Mouse (Mus musculus) lung, embryonic 16.5 days (tissue): ENCODE data around the gene Ccdc85c. TPM values are rescaled to one million over a fixed set of nuclear protein-coding genes. Genes with fewer than 3 reads are reported as not detected.

Source experiments
- ATAC-seq: fragments of 200-750 bp; cut with Nextera tagmentation; 2 replicates; pipeline ENCODE4 v1.8.0; 2017; ENCODE audit warnings: low read depth, mild to moderate bottlenecking, moderate library complexity
- H3K27ac ChIP-seq: fragments of 300-500 bp; sonication (generic); 2 replicates; pipeline ENCODE4 v1.5.1; 2014; ENCODE audit warnings: mild to moderate bottlenecking, control low read depth, low read length
- H3K27me3 ChIP-seq: fragments of 300-500 bp; sonication (generic); 2 replicates; pipeline ENCODE4 v1.6.1; 2014; ENCODE audit warnings: low read depth, low read length, mixed read lengths; ENCODE audit not compliant: control insufficient read depth, insufficient read depth
- H3K36me3 ChIP-seq: fragments of 300-500 bp; sonication (generic); 2 replicates; pipeline ENCODE4 v1.6.1; 2014; ENCODE audit warnings: low read length; ENCODE audit not compliant: control insufficient read depth, insufficient read depth
- H3K4me1 ChIP-seq: fragments of 300-500 bp; sonication (generic); replicated peaks from 2 replicates; pipeline ENCODE4 v1.6.1; 2014; ENCODE audit warnings: low read length, mixed read lengths; ENCODE audit not compliant: control insufficient read depth, insufficient read depth
- H3K4me2 ChIP-seq: fragments of 300-500 bp; sonication (generic); 2 replicates; pipeline ENCODE4 v1.6.1; 2014; ENCODE audit warnings: low read depth, low read length, control low read depth
- H3K4me3 ChIP-seq: fragments of 300-500 bp; sonication (generic); 2 replicates; pipeline ENCODE4 v1.5.1; 2014; ENCODE audit warnings: mild to moderate bottlenecking, low read length, control low read depth
- H3K9ac ChIP-seq: fragments of 300-500 bp; sonication (generic); 2 replicates; pipeline ENCODE4 v1.6.1; 2014; ENCODE audit warnings: low read length, control low read depth
- H3K9me3 ChIP-seq: fragments of 300-500 bp; sonication (generic); 2 replicates; pipeline ENCODE4 v1.6.1; 2016; ENCODE audit warnings: low read length; ENCODE audit not compliant: control insufficient read depth
- WGBS: fragments of 180-500 bp; shearing (Covaris S2); extraction: QIAGEN DNeasy Blood & Tissue Kit; methylation state at CpG from one replicate; pipeline ENCODE4 v1.1.7; 2014; 5-methylcytosine and 5-hydroxymethylcytosine counted together
- polyA plus RNA-seq: library from polyadenylated mRNA; unstranded; fragments of >200 nt; fragmentation: Nextera tagmentation; extraction: Ambion mirVana; gene quantifications from 2 replicates; pipeline ENCODE4 v1.2.1, GENCODE M21; 2015

The Ccdc85c gene
- polyA plus RNA-seq, 1 experiment from 2014 or later, result 5.5 TPM

GRCm38 (mm10) chr12:108311741-108312290 lies 36.6 kb upstream of the Ccdc85c start:
- H3K4me1 ChIP-seq, result no peaks in the 10 kb centered on the region
- H3K4me2 ChIP-seq, result no peak overlapping the region
- 86% methylated on average over 27 of the region's 27 CpGs for WGBS
- no peak overlapping the region for H3K4me3 ChIP-seq
- H3K36me3 ChIP-seq, result no peaks in the 10 kb centered on the region
- H3K9me3 ChIP-seq, result no peaks in the 10 kb centered on the region
- peaks cover 12% of the 10 kb centered on the region for H3K27me3 ChIP-seq
- H3K9ac ChIP-seq, result no peak overlapping the region
- no peak overlapping the region for H3K27ac ChIP-seq
- no peak for ATAC-seq

- Histone ChIP-seq H3K9ac (no peak overlapping the region), H3K9me3 (no peaks in the 10 kb centered on the region), H3K4me1 (peaks cover 6% of the 10 kb centered on the region), H3K36me3 (no peaks in the 10 kb centered on the region), H3K27me3 (peaks cover under 1% of the 10 kb centered on the region; the same call in 1 of the 2 replicates), H3K27ac (no peak overlapping the region), H3K4me3 (no peak overlapping the region), H3K4me2 (no peak overlapping the region)
- ATAC-seq, result no peak
- 69% methylated on average over 7 of the region's 7 CpGs for WGBS
These were observed 35.3 kb upstream of the Ccdc85c start for GRCm38 (mm10) chr12:108310456-108311027.

- Histone ChIP-seq H3K36me3 (no peaks in the 10 kb centered on the region), H3K4me3 (no peak overlapping the region), H3K9ac (no peak overlapping the region), H3K4me1 (peaks cover 6% of the 10 kb centered on the region), H3K9me3 (no peaks in the 10 kb centered on the region), H3K4me2 (no peak overlapping the region), H3K27me3 (peaks cover 3% of the 10 kb centered on the region; the same call in 1 of the 2 replicates), H3K27ac (no peak overlapping the region)
- ATAC-seq, result no peak
- WGBS, result 80% methylated on average over 4 of the region's 4 CpGs
These were observed 34.8 kb upstream of the Ccdc85c start for GRCm38 (mm10) chr12:108310041-108310440.

GRCm38 (mm10) chr12:108309116-108309794 lies 34.0 kb upstream of the Ccdc85c start:
- Histone ChIP-seq H3K27ac (no peak overlapping the region), H3K9ac (no peak overlapping the region), H3K4me2 (no peak overlapping the region), H3K27me3 (peaks cover 6% of the 10 kb centered on the region), H3K4me3 (no peak overlapping the region), H3K9me3 (no peaks in the 10 kb centered on the region), H3K36me3 (no peaks in the 10 kb centered on the region), H3K4me1 (peaks cover 6% of the 10 kb centered on the region)
- WGBS, result 49% methylated on average over 8 of the region's 8 CpGs
- peak; percentile 40; the same call in 1 of the 2 replicates for ATAC-seq

- Histone ChIP-seq H3K9me3 (no peaks in the 10 kb centered on the region), H3K4me2 (no peak overlapping the region), H3K4me1 (peaks cover 6% of the 10 kb centered on the region), H3K36me3 (no peaks in the 10 kb centered on the region), H3K27me3 (peaks cover 6% of the 10 kb centered on the region), H3K27ac (no peak overlapping the region), H3K9ac (no peak overlapping the region), H3K4me3 (no peak overlapping the region)
- peak; percentile 39 for ATAC-seq
- 70% methylated on average over 16 of the region's 16 CpGs for WGBS
These were observed 33.2 kb upstream of the Ccdc85c start for GRCm38 (mm10) chr12:108308363-108308856.

- Histone ChIP-seq H3K36me3 (no peaks in the 10 kb centered on the region), H3K4me1 (peaks cover 6% of the 10 kb centered on the region), H3K9me3 (no peaks in the 10 kb centered on the region), H3K27me3 (peaks cover 6% of the 10 kb centered on the region), H3K4me2 (no peak overlapping the region), H3K9ac (no peak overlapping the region), H3K4me3 (no peak overlapping the region), H3K27ac (no peak overlapping the region)
- 29% methylated on average over 14 of the region's 14 CpGs for WGBS
- ATAC-seq, result no peak
These were observed 32.3 kb upstream of the Ccdc85c start for GRCm38 (mm10) chr12:108307553-108307952.

- H3K27ac ChIP-seq, result no peak within 1 kb of the TSS
- peak within 1 kb of the TSS; percentile 61 for H3K4me3 ChIP-seq
- H3K36me3 ChIP-seq, result no peaks in the 10 kb centered on the region
- no peaks in the 10 kb centered on the region for H3K9me3 ChIP-seq
- peak; percentile 66 for ATAC-seq
- H3K9ac ChIP-seq, result peak within 1 kb of the TSS; percentile 85
- peaks cover 6% of the 10 kb centered on the region for H3K4me1 ChIP-seq
- peaks cover 6% of the 10 kb centered on the region for H3K27me3 ChIP-seq
- 2% methylated on average over 67 of the region's 67 CpGs for WGBS
- H3K4me2 ChIP-seq, result peak within 1 kb of the TSS; percentile 99
These were observed 30.9 kb upstream of the Ccdc85c start, which contains the start of gene Hhipl1 for GRCm38 (mm10) chr12:108305812-108306794. TSS of gene Hhipl1 (plus strand) at chr12:108306270.

GRCm38 (mm10) chr12:108305172-108305571 lies 29.9 kb upstream of the Ccdc85c start:
- no peaks in the 10 kb centered on the region for H3K9me3 ChIP-seq
- H3K27me3 ChIP-seq, result peaks cover 6% of the 10 kb centered on the region
- H3K4me1 ChIP-seq, result peaks cover 6% of the 10 kb centered on the region
- no peak overlapping the region for H3K4me2 ChIP-seq
- no peak overlapping the region for H3K27ac ChIP-seq
- no peak for ATAC-seq
- H3K4me3 ChIP-seq, result no peak overlapping the region
- WGBS, result 68% methylated on average over 8 of the region's 8 CpGs
- H3K36me3 ChIP-seq, result no peaks in the 10 kb centered on the region
- no peak overlapping the region for H3K9ac ChIP-seq
